Mouse (Mus musculus): ENCODE results near the gene Rcor1.

- no peak for TF ChIP-seq CTCF (conservative IDR thresholded peaks at IDR 0.05; ENCODE audit: low read length)
- TF ChIP-seq NANOG (IDR thresholded peaks at IDR 0.05; ENCODE audit: borderline replicate concordance, low read length) = no peak
- no peak for TF ChIP-seq POU5F1 (IDR thresholded peaks at IDR 0.05; ENCODE audit: borderline replicate concordance, low read length)
These were observed 18.0 kb upstream of the Rcor1 start for GRCm38 (mm10) chr12:111021138-111021537.
